Mouse (Mus musculus) left cerebral cortex, postnatal 14 days (tissue): Measurements from ENCODE around the gene Hs6st3. TPM values are rescaled to one million over a fixed set of nuclear protein-coding genes. Genes with fewer than 3 reads are reported as not detected.

Experiments used
- DNase-seq, 2 experiments: peaks; one replicate each; pipeline ENCODE4 v3.0.0; 2021 to 2022; ENCODE audit warnings: low spot score in 2 of 2, mixed read lengths in 1 of 2
- intact Hi-C: fragments of 180-260 bp; cut with DNase I; formaldehyde crosslinking; loops from one replicate; pipeline ENCODE4 v1.15.1; 2025
- total RNA-seq, 2 experiments: library from RNA; stranded (reverse); gene quantifications; 2 replicates each; pipeline ENCODE4 v1.2.3; 2021

Hs6st3 gene
- total RNA-seq, 2 experiments from 2014 or later: 89.4 to 90.2 TPM

GRCm38 (mm10) chr14:119725102-119725501 is 587.0 kb downstream of the Hs6st3 start:
- DNase-seq: no peak
- intact Hi-C loops: loop anchor here (10.0 kb wide), 1 partner anchor 120 kb away; no protein-coding TSS in a partner anchor

DNA sequence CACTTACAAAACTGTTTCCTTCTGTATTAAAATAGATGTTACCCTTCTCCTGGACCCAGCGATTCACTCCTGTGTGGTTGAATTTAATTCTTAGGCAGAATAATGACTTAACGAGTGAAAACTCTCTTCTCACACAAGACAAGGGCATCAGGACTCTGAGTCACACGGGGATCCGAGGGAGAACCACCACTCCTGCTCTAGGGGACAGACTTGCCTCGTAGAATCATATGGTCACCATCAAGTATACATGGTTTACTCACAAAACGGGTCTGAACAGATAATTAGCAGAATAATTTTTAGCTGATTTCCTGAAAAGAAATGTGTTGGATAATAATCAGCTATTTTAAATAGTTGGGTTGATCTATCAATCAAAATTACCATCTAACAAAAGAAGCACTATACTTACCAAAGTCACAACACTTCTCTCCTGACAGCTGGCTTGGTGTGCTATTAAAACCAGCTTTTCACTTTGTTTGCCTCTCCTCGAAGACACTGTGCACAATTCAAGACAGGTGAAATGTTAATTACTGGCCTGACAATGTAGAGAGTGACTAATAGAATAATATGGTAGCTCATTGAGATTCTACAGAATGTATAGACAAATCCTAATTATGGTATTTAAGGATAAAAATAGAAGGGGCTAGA is 593.4 kb downstream of the Hs6st3 start:
- no peak for DNase-seq
- intact Hi-C loops: no loop called here

DNA sequence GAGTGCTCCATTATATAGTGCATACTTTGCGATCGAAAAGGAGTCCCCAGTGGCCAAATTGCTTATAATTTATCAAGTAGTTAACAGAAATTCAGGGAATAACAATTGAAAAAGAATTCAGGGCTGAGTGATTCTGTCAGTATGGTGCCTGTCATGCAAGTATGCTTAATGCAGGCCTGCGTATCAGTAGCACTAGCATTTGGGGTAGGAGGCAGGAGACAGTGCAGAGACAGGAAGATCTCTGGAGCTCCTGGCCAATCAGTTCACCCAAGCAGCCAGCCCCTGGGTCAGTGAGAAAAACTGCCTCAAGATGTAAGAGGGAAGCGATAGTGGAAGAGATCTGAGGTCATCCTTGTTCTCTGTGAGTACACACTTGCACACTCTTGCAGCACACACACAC is 594.1 kb downstream of the Hs6st3 start:
- intact Hi-C loops: no loop called here
- DNase-seq: no peak

GRCm38 (mm10) chr14:119737408-119737961 is 599.3 kb downstream of the Hs6st3 start:
- intact Hi-C loops: no loop called here
- DNase-seq: no peak

DNA sequence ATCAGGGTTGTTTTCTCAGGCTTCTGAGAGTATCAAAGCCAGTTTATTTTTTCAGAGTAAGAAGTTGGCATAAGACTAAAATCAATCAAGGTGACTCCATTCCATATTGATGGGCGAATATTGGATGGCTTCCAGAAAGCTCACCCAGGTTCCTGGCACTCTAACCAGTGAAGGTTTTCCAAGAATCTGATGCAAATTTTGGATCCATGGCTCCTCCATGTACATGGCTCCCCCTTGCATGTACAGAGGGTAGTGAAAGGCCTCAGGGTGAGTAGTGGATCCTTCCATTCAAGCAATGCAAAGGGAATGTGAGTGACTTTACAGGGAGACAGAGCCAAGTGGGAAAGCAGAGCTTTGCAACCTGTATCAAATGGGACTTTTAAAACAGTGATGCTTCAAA is 603.6 kb downstream of the Hs6st3 start:
- intact Hi-C loops: no loop called here
- DNase-seq: no peak

GRCm38 (mm10) chr14:119761376-119761775 is 623.2 kb downstream of the Hs6st3 start:
- no peak for DNase-seq
- intact Hi-C loops: no loop called here

- intact Hi-C loops: no loop called here
Observed at GRCm38 (mm10) chr14:119772040-119772439, 633.9 kb downstream of the Hs6st3 start.

GRCm38 (mm10) chr14:119776261-119776660 is 638.1 kb downstream of the Hs6st3 start:
- DNase-seq: no peak
- intact Hi-C loops: no loop called here

More at GRCm38 (mm10) chr14:119772040-119772439, 633.9 kb downstream of the Hs6st3 start:
- no peak for DNase-seq

- DNase-seq: no peak
- intact Hi-C loops: no loop called here
Observed at GRCm38 (mm10) chr14:119779982-119780588, 641.9 kb downstream of the Hs6st3 start.

GRCm38 (mm10) chr14:119781111-119781510 is 643.0 kb downstream of the Hs6st3 start:
- DNase-seq: peak in 1 of 2 experiments; percentile 22
- intact Hi-C loops: no loop called here

DNA sequence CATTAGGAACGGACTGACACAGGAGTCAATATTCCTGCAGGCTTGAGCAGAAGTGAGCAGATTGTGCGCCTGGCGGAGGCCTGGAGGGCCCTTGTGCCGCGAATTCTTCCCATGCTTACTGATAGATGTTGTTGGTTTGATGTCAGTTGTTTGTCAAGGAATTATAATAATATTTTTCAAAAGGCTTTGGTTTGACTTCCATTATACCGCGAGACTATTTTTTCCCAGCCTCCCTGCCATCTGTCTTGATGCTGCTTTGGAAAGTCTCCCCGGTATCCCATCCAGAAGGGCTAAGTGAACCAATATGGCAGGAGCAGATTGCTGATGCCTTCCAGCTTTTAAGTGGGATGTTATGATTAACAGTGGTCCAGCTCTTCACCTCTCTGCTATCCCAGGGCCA is 651.3 kb downstream of the Hs6st3 start:
- no peak for DNase-seq
- intact Hi-C loops: no loop called here

DNA sequence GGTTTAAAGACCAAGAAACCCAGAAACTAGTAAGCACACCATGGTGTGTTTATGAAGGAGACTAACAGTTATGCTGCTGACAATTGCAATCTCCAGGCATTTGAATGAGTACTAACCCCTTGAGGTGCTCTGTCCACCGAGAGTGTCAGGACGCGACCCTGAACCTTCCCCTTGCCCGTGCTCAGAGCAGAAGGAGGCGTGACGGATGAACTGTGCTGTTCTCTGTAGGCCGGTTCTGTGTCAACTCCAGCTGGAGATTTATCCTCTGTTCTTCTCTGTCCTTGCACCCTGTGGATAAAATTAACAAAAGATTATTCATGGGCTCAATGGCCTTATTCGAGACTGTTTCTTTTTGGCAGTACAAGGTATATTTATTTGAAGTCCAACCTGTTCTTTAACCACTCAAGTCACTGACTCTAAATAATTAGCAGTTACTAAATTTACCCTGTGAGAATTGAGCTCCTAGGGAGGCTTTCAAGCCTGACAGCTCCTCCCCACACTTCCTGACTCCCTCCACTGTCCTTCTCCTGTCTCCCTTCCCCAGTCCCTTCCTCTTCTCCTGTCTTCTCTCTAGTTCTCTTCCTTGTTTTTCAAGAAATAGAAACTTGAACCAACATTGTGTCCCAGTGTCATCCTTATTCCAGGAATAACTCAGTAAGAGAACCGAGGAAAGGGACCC is 659.2 kb downstream of the Hs6st3 start:
- DNase-seq: no peak
- intact Hi-C loops: no loop called here

DNA sequence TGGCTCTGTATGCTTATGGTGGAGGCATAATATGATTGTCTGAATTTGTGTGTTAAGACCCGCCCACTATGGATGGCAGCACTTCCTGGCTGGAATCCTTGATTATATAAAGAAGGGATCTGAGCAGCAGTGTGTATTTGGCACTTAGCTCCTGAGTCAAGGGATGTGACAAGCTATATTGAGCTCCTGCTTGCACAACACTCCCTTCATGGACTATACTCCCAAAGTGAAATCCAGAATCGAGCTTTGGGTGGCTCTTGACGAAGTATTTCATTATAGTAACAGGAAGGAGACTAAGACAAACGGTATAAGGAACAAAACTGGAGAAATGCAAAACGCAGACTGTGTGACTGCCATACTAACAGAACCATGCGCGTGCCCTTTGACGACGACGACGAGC is 660.4 kb downstream of the Hs6st3 start:
- peak; percentile 20 to 67 for DNase-seq
- intact Hi-C loops: no loop called here

- intact Hi-C loops: no loop called here
- DNase-seq: no peak
Observed at GRCm38 (mm10) chr14:119800856-119801255, 662.7 kb downstream of the Hs6st3 start.

GRCm38 (mm10) chr14:119813898-119814297 is 675.8 kb downstream of the Hs6st3 start:
- no peak for DNase-seq

DNA sequence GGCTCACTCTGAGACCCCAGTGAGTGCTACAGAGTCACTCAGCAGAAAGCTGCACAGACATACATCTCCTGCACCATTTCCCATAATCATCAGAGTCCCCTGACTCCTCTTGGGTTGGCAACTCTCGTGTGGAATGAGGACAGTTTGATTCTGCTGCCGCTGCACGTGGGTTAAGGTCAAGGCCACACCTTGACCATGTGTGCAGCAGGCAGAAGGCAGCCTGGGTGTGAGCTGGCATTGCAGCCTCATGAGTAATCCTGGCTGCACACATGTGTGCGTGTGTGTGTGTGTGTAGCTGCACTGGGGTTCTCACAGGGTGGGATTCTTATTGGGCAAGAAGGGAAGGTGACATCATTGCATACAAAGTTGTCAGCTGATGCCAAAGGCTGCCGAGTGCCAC is 677.5 kb downstream of the Hs6st3 start:
- DNase-seq: no peak
- intact Hi-C loops: no loop called here

More at GRCm38 (mm10) chr14:119813898-119814297, 675.8 kb downstream of the Hs6st3 start:
- intact Hi-C loops: no loop called here

DNA sequence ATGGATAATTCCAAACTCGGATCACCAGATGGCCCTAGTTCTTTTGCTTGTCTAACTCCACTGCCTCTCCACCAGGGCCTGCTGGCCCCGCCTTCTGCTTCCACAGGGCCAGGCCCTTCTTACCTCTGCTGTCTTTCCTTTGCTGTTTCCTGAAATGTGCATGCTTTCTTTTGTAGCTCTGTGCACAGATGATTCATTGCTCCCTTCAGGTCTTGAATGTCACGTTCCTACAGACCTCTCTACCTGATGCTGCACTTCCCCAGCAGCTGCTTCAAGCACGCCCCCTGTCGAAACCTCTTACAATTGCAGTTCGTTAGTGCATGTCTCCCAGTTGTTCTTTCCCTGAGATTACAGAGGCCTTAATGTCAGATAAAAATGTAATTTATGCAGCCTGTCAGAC is 682.4 kb downstream of the Hs6st3 start:
- no peak for DNase-seq
- intact Hi-C loops: no loop called here

GRCm38 (mm10) chr14:119831165-119832011 is 693.2 kb downstream of the Hs6st3 start:
- no peak for DNase-seq
- intact Hi-C loops: no loop called here

- DNase-seq: no peak
- intact Hi-C loops: no loop called here
Observed at GRCm38 (mm10) chr14:119832012-119832325, 693.8 kb downstream of the Hs6st3 start.

DNA sequence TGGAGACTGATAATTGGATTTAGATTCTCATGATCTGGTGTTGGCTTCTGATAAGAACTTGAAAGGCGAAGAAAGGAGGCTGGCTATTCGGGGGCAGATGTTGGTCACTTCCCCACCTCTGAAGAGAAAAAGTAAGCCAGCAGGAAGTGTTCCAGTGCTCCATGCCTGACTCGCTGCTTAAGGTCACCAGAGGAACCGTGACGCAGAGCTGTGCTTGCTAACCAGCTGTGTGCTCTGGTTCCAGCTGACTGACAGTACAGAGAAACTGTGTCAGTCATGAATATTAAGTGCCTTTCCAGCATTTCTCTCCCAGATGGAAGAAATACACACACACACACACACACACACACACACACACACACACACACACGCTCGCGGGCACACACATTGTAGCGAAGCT is 694.8 kb downstream of the Hs6st3 start:
- no peak for DNase-seq
- intact Hi-C loops: no loop called here
